Mouse (Mus musculus) small intestine, adult 2 months (tissue): Measurements from ENCODE around the gene Agbl4.

ENCODE experiments used
- CTCF ChIP-seq: fragments of 200-500 bp; IDR thresholded peaks from 2 replicates; pipeline ENCODE4 v1.5.1; 2012; ENCODE audit warnings: low read depth, mild to moderate bottlenecking, control low read depth, inconsistent platforms, low read length, moderate library complexity, mixed read lengths; ENCODE audit not compliant: insufficient replicate concordance, insufficient read length; ENCODE audit errors: extremely low read depth
- POLR2A ChIP-seq: fragments of 200-500 bp; IDR thresholded peaks from 2 replicates; pipeline ENCODE4 v1.6.1; 2012; ENCODE audit warnings: low read depth, mild to moderate bottlenecking, control low read depth, inconsistent platforms, low read length, moderate library complexity

- TF ChIP-seq CTCF = no peak
- no peak for TF ChIP-seq POLR2A
Measured at GRCm38 (mm10) chr4:111444616-111445160, 1047.2 kb downstream of the Agbl4 start.
